Mouse (Mus musculus) stomach, embryonic 15.5 days (tissue): Measurements from ENCODE around the gene Metrnl. TPM values are rescaled to one million over a fixed set of nuclear protein-coding genes. Genes with fewer than 3 reads are reported as not detected.

Source experiments
- ATAC-seq: fragments of 200-750 bp; cut with Nextera tagmentation; 2 replicates; pipeline ENCODE4 v1.8.0; 2017; ENCODE audit warnings: low read depth, moderate number of reproducible peaks, moderate TSS enrichment; ENCODE audit not compliant: insufficient read depth, low FRiP score
- H3K27ac ChIP-seq: fragments of 300-500 bp; sonication (generic); 2 replicates; pipeline ENCODE4 v1.5.1; 2015; ENCODE audit warnings: mild to moderate bottlenecking, inconsistent platforms
- H3K27me3 ChIP-seq: fragments of 300-500 bp; sonication (generic); replicated peaks from 2 replicates; pipeline ENCODE4 v1.6.1; 2015; ENCODE audit warnings: inconsistent platforms
- H3K36me3 ChIP-seq: fragments of 300-500 bp; sonication (generic); 2 replicates; pipeline ENCODE4 v1.6.1; 2015; ENCODE audit warnings: inconsistent platforms
- H3K4me1 ChIP-seq: fragments of 300-500 bp; sonication (generic); 2 replicates; pipeline ENCODE4 v1.6.1; 2015; ENCODE audit warnings: inconsistent platforms
- H3K4me2 ChIP-seq: fragments of 300-500 bp; sonication (generic); 2 replicates; pipeline ENCODE4 v1.6.1; 2015; ENCODE audit warnings: mild to moderate bottlenecking, inconsistent platforms
- H3K4me3 ChIP-seq: fragments of 300-500 bp; sonication (generic); replicated peaks from 2 replicates; pipeline ENCODE4 v1.5.1; 2015; ENCODE audit warnings: inconsistent platforms
- H3K9ac ChIP-seq: fragments of 300-500 bp; sonication (generic); 2 replicates; pipeline ENCODE4 v1.6.1; 2015; ENCODE audit warnings: inconsistent platforms
- H3K9me3 ChIP-seq: fragments of 300-500 bp; sonication (generic); 2 replicates; pipeline ENCODE4 v1.6.1; 2016; ENCODE audit warnings: inconsistent platforms
- WGBS: fragments of 180-500 bp; shearing (Covaris S2); methylation state at CpG from one replicate; pipeline ENCODE4 v1.1.7; 2015; 5-methylcytosine and 5-hydroxymethylcytosine counted together
- polyA plus RNA-seq: library from polyadenylated mRNA; unstranded; fragments of >200 nt; fragmentation: Nextera tagmentation; extraction: Ambion mirVana; gene quantifications from 2 replicates; pipeline ENCODE4 v1.2.1, GENCODE M21; 2015

The Metrnl gene
- polyA plus RNA-seq, 1 experiment from 2014 or later = 37.0 TPM

- WGBS = 73% methylated on average over 1 of the region's 1 CpGs
- Histone ChIP-seq H3K27ac (no peak overlapping the region), H3K27me3 (no peaks in the 10 kb centered on the region), H3K4me3 (no peak overlapping the region), H3K4me2 (no peak overlapping the region), H3K9me3 (no peaks in the 10 kb centered on the region), H3K36me3 (no peaks in the 10 kb centered on the region), H3K4me1 (0 out of 2 replicates have a peak, but pooled peaks cover 5% of the 10 kb centered on the region), H3K9ac (no peak overlapping the region)
- no peak for ATAC-seq
Observed at GRCm38 (mm10) chr11:121743113-121743512, 41.8 kb downstream of the Metrnl start.

DNA sequence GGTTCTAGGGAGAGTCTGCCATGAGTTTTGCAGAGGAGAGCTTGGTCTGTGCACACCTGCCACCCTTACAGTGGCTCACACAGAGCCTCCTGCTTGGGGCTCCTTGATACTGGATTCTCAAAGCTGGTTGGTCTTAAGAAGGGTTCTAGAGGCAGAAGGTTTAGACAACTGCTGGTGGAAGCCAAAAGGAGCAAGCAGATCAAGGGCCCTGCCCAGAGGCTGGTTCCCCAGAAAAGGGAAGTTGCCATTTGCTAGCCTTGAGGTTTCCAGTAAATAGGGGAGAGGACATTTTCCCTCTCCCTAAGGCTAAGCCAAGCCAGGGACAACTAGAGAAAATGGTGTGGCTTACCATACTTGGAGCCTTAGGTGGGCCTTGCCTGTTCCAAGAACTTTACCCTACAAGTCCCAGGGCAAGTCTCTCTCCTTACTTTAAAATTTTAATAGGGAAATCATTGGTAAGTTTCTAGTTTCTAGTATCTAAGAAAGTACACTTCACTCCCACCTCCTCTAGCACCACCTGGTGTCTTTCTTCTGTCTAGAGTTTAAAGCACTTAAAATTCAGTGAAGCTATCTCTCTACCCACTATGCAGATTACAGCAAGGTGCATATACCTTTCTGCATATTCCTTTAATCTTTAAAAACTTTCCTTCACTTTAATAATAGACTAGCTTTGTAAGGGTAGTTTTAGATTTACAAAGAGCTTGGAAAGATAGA is 42.7 kb downstream of the Metrnl start:
- ATAC-seq = no peak
- no peak overlapping the region for H3K9ac ChIP-seq
- H3K27me3 ChIP-seq = no peaks in the 10 kb centered on the region
- no peak overlapping the region for H3K27ac ChIP-seq
- 0 out of 2 replicates have a peak, but pooled peaks cover 5% of the 10 kb centered on the region for H3K4me1 ChIP-seq
- no peaks in the 10 kb centered on the region for H3K9me3 ChIP-seq
- H3K4me3 ChIP-seq = no peak overlapping the region
- H3K4me2 ChIP-seq = no peak overlapping the region
- H3K36me3 ChIP-seq = no peaks in the 10 kb centered on the region

GRCm38 (mm10) chr11:121746941-121747494 is 45.7 kb downstream of the Metrnl start:
- ATAC-seq = no peak
- 74% methylated on average over 12 of the region's 12 CpGs for WGBS
- H3K36me3 ChIP-seq = no peaks in the 10 kb centered on the region
- no peak overlapping the region for H3K9ac ChIP-seq
- no peaks in the 10 kb centered on the region for H3K27me3 ChIP-seq
- H3K27ac ChIP-seq = no peak overlapping the region
- no peaks in the 10 kb centered on the region for H3K4me1 ChIP-seq
- no peak overlapping the region for H3K4me3 ChIP-seq
- H3K4me2 ChIP-seq = no peak overlapping the region
- H3K9me3 ChIP-seq = no peaks in the 10 kb centered on the region

DNA sequence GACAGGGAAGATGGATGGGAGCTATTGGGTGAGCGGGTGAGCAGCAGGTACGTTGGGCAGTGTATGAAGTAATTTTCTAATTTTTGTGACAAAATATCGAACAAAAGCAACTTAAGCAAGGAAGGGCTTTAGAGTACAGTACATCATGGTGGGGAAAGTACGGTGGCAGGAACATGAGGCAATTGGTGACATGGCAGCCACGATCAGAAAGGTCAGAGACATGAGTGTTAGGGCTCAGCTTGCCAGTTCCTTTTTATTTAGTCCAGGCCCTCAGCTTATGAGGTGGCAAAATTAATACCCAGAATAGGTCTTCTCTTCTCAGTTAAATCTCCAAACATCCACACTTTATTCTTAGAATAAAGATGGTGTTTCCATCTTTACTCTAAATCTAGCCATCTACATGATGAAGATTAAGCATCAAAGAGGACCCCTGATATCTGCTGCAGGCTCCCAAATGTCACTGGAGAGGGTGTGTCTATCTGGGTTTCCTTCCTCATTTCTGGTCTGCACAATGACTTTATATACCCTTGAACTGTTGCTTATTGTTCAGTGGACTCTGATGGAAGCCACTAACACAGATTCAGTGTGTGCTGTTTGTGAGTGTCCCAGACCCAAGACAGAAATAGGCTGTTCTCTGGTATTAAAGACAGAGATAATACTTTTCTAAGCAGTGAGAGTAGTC is 46.8 kb downstream of the Metrnl start:
- Histone ChIP-seq H3K4me1 (no peaks in the 10 kb centered on the region), H3K9ac (no peak overlapping the region), H3K4me2 (no peak overlapping the region), H3K9me3 (no peaks in the 10 kb centered on the region), H3K27me3 (no peaks in the 10 kb centered on the region), H3K36me3 (no peaks in the 10 kb centered on the region), H3K27ac (no peak overlapping the region), H3K4me3 (no peak overlapping the region)
- no peak for ATAC-seq
- 81% methylated on average over 5 of the region's 5 CpGs for whole genome bisulfite sequencing

Other genes with a start within 250 kb of the Metrnl start
- gene Tbcd, start 249.6 kb upstream of the Metrnl start, polyA plus RNA-seq = 34.6 and 38.7 TPM in 2 replicates
- gene Zfp750, start 182.2 kb upstream of the Metrnl start, polyA plus RNA-seq = 7.0 and 10.9 TPM in 2 replicates
- gene B3gntl1, start 28.4 kb upstream of the Metrnl start, polyA plus RNA-seq = 8.1 and 8.4 TPM in 2 replicates
- gene Ptchd3, start 128.7 kb downstream of the Metrnl start, polyA plus RNA-seq = not detected in 2 replicates